Mouse (Mus musculus) myocyte (in vitro differentiated cells): ENCODE results near the gene Rnf187. TPM values are rescaled to one million over a fixed set of nuclear protein-coding genes. Genes with fewer than 3 reads are reported as not detected.

ENCODE experiments used
- H3K27me3 ChIP-seq: one replicate; pipeline ENCODE4 v1.6.1; 2011; ENCODE audit not compliant: control insufficient read depth, insufficient read depth, insufficient read length
- H3K36me3 ChIP-seq: one replicate; pipeline ENCODE4 v1.6.1; 2011; ENCODE audit not compliant: control insufficient read depth, insufficient read depth
- H3K4me2 ChIP-seq: one replicate; pipeline ENCODE4 v1.6.1; 2011; ENCODE audit warnings: low read depth, control low read depth
- H3K4me3 ChIP-seq: one replicate; pipeline ENCODE4 v1.5.1; 2011; ENCODE audit warnings: mild to moderate bottlenecking, control low read depth, moderate library complexity
- H3K79me2 ChIP-seq: one replicate; pipeline ENCODE4 v1.6.1; 2011; ENCODE audit not compliant: control insufficient read depth, insufficient read depth
- H3ac ChIP-seq: one replicate; pipeline ENCODE4 v1.6.1; 2011; ENCODE audit not compliant: control insufficient read depth, insufficient read length
- CEBPB ChIP-seq: IDR thresholded peaks from 2 replicates; pipeline ENCODE4 v1.6.1; 2011; ENCODE audit warnings: mild to moderate bottlenecking, moderate library complexity; ENCODE audit not compliant: poor library complexity, insufficient read depth, severe bottlenecking
- E2F4 ChIP-seq: IDR thresholded peaks from one replicate; pipeline ENCODE4 v1.6.1; 2011; ENCODE audit warnings: mild to moderate bottlenecking, control low read depth, moderate library complexity; ENCODE audit not compliant: insufficient read depth
- MAX ChIP-seq: IDR thresholded peaks from one replicate; pipeline ENCODE4 v1.6.1; 2011; ENCODE audit warnings: low read depth, mild to moderate bottlenecking, control low read depth
- MYOD1 ChIP-seq, 3 experiments: IDR thresholded peaks; one replicate each; pipeline ENCODE4 v1.6.1; 2011; ENCODE audit warnings: control low read depth in 2 of 3, low read depth in 2 of 3, mild to moderate bottlenecking in 2 of 3, moderate library complexity in 1 of 3; ENCODE audit not compliant: insufficient read length in 2 of 3, control insufficient read depth in 1 of 3
- MYOG ChIP-seq, 3 experiments: IDR thresholded peaks; one replicate each; pipeline ENCODE4 v1.6.1; 2011; ENCODE audit warnings: control low read depth in 2 of 3, low read depth in 2 of 3, mild to moderate bottlenecking in 2 of 3; ENCODE audit not compliant: insufficient read length in 2 of 3, control insufficient read depth in 1 of 3, insufficient read depth in 1 of 3
- POLR2A ChIP-seq: IDR thresholded peaks from one replicate; pipeline ENCODE4 v1.6.1; 2011; ENCODE audit warnings: low read depth, mild to moderate bottlenecking, control low read depth, moderate library complexity; ENCODE audit not compliant: insufficient read length
- POLR2AphosphoS2 ChIP-seq: IDR thresholded peaks from one replicate; pipeline ENCODE4 v1.6.1; 2011; ENCODE audit warnings: low read depth, control low read depth; ENCODE audit not compliant: insufficient read length
- REST ChIP-seq: IDR thresholded peaks from one replicate; pipeline ENCODE4 v1.6.1; 2011; ENCODE audit warnings: mild to moderate bottlenecking, control low read depth, moderate library complexity; ENCODE audit not compliant: insufficient read depth, insufficient read length
- SRF ChIP-seq: IDR thresholded peaks from one replicate; pipeline ENCODE4 v1.6.1; 2011; ENCODE audit warnings: low read depth; ENCODE audit not compliant: control insufficient read depth, insufficient read length
- TCF12 ChIP-seq: IDR thresholded peaks from one replicate; pipeline ENCODE4 v1.6.1; 2011; ENCODE audit warnings: mild to moderate bottlenecking, control low read depth; ENCODE audit not compliant: poor library complexity, insufficient read depth, severe bottlenecking
- TCF3 ChIP-seq: IDR thresholded peaks from one replicate; pipeline ENCODE4 v1.6.1; 2011; ENCODE audit warnings: low read depth, control low read depth; ENCODE audit not compliant: insufficient read length
- USF1 ChIP-seq: IDR thresholded peaks from one replicate; pipeline ENCODE4 v1.6.1; 2011; ENCODE audit warnings: low read depth, mild to moderate bottlenecking, control low read depth, moderate library complexity
- polyA plus RNA-seq: library from polyadenylated mRNA; unstranded; fragments of >200 nt; fragmentation: generic; extraction: Trizol; gene quantifications from one replicate; pipeline ENCODE4 v1.2.1, GENCODE M21; 2012; ENCODE audit warnings: missing spikeins

Rnf187 gene
- polyA plus RNA-seq, 1 experiment: 197 TPM

DNA sequence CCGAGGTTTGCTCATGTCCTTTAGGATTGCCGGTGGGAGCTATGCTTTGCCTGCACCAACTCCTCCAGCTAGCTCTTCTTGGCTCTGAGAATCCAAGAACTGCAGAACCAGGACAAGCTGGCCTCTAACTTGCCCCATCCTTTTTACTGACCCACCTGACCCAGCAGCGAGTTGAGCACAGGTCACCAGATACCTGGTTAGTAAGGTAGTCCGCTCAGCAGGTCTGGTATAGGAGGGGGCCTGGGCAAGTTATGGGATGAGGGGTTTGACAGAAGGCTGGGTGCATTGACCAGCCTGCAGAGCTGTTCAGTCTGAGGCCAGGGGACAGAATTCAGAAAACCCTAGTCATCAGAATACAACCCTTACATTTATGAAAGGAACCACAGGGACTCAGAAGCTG is 9.7 kb downstream of the Rnf187 start:
- H3K27me3 ChIP-seq: no peaks in the 10 kb centered on the region
- H3ac ChIP-seq: no peak overlapping the region
- no peaks in the 10 kb centered on the region for H3K36me3 ChIP-seq
- TF ChIP-seq POLR2A: no peak
- no peak overlapping the region for H3K4me3 ChIP-seq
- H3K79me2 ChIP-seq: no peaks in the 10 kb centered on the region
- H3K4me2 ChIP-seq: no peak overlapping the region

DNA sequence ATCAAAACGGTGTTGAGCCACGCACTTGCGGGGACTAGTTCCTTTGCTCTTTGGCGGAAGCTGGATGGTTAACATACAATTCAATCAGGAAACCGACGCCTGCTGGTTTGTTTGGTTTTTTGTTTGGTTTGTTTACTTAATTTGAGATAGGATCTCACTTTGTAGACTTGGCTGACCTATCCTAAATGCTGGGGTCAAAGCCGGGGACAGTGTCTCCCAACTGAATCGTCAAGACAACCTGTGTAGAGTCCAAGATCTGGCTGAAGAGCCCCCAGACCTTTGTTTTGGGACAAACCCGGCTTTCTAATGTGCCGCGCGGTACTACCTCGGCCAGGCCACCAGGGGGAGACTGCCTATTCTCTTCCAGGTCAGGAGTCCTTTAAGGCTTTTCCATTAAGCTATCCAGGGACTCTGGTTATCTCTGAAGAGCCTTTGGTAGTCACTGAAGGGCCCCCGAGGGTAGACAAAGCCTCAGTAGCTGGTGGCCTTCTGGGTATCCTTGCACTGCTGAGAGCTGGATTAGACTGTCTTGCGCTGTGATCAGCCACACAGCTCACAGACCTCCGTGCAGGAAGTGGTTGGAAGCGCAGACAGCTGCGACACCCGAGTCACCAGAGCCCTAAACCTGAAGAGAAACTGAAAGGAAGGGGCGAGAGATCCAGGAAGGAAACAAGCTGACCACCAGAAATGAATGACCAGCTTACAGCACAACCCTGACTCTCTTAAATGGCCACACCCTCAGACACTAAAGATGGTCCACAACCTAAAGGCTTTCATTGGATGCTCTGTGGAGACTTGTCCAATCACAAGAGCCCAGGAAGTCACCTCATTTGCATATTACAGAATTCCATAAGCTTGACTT is 10.7 kb downstream of the Rnf187 start:
- H3ac ChIP-seq: no peak overlapping the region
- H3K79me2 ChIP-seq: no peaks in the 10 kb centered on the region
- TF ChIP-seq E2F4 (no peak), MYOD1 (IDR thresholded peaks at IDR 0.05; ENCODE audit: control insufficient read depth in 1 of 3, insufficient read length in 2 of 3, low read depth in 2 of 3) (peak in 1 of 3 experiments; percentile 14), MYOG (IDR thresholded peaks at IDR 0.05; ENCODE audit: control insufficient read depth in 1 of 3, insufficient read depth in 1 of 3, insufficient read length in 2 of 3, low read depth in 2 of 3) (peak in 1 of 3 experiments; percentile 39), MAX (no peak), USF1 (no peak), POLR2A (peak; percentile 30), REST (no peak), TCF12 (no peak), SRF (no peak)
- peak overlapping the region; percentile 74 for H3K4me2 ChIP-seq
- peak overlapping the region; percentile 13 for H3K4me3 ChIP-seq
- H3K27me3 ChIP-seq: peaks cover 4% of the 10 kb centered on the region
- no peaks in the 10 kb centered on the region for H3K36me3 ChIP-seq

DNA sequence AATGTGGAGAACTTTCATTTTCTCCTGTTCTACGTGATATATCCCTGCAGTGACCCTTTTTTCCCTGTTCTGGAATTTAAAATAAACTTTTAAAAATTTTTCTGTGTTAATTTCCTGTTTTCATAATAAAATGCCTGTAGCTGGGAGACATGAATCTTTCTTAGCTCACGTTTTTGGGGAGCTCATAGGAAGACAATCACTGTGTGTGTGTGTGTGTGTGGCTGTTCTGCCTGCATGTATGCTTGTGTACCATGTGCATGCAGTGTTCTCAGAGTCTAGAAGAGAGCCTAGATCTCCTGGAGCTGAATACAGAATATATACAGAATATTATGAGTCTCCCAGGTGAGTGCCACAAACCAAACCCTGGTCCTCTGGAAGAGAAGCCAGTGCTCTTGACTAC is 11.7 kb downstream of the Rnf187 start:
- H3K4me3 ChIP-seq: no peak overlapping the region
- no peak overlapping the region for H3K4me2 ChIP-seq
- H3K27me3 ChIP-seq: peaks cover 12% of the 10 kb centered on the region
- no peaks in the 10 kb centered on the region for H3K36me3 ChIP-seq
- TF ChIP-seq TCF3 (no peak), POLR2AphosphoS2 (no peak), SRF (no peak), REST (no peak), MAX (no peak), CEBPB (no peak), USF1 (no peak), TCF12 (no peak), MYOD1 (IDR thresholded peaks at IDR 0.05; ENCODE audit: control insufficient read depth in 1 of 3, insufficient read length in 2 of 3, low read depth in 2 of 3) (no peak), POLR2A (no peak), E2F4 (no peak), MYOG (IDR thresholded peaks at IDR 0.05; ENCODE audit: control insufficient read depth in 1 of 3, insufficient read depth in 1 of 3, insufficient read length in 2 of 3, low read depth in 2 of 3) (no peak)
- no peak overlapping the region for H3ac ChIP-seq
- no peaks in the 10 kb centered on the region for H3K79me2 ChIP-seq

DNA sequence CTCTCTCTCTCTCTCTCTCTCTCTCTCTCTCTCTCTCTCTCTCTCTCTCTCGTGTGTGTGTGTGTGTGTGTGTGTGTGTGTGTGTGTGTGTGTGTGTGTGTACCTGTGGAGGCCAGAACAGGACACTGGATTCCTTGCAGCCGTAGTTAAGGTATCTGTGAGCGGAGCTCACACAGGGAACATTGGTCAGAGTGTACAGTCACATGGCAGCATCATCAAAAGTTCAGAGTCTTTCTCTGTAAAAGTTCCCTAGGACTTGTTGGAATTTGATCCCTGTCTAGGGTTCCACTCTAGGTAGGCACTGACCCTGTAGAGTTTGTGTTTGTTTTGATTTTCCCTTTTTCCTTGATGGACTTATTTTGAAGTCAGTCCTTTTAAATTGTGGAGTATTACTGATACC is 12.1 kb downstream of the Rnf187 start:
- Histone ChIP-seq H3K4me3 (no peak overlapping the region), H3K4me2 (no peak overlapping the region), H3K27me3 (peaks cover 12% of the 10 kb centered on the region), H3K79me2 (no peaks in the 10 kb centered on the region), H3K36me3 (no peaks in the 10 kb centered on the region), H3ac (no peak overlapping the region)
- no peak for TF ChIP-seq POLR2AphosphoS2

DNA sequence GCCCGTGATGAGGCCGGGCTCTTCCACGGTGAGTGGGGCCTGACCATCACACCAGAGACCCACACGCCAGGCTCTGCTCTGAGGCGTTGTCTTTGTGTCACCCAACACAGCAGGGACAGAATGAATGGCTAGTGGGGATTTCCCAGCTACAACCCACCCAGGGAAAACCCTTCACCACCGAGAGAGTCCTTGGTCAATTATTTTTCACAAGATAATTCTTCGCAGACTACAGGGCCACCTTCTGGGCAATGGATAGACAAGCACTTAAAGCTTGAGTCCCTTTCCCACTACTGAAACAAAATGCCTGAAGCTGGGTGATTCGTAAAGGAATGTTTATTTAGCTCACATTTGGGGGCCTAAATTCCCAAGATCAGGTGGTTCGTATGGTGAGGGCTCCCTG is 16.3 kb downstream of the Rnf187 start:
- H3K79me2 ChIP-seq: no peaks in the 10 kb centered on the region
- no peak overlapping the region for H3ac ChIP-seq
- no peaks in the 10 kb centered on the region for H3K36me3 ChIP-seq
- H3K4me3 ChIP-seq: no peak overlapping the region
- TF ChIP-seq REST (no peak), TCF12 (no peak), POLR2A (no peak), MYOG (IDR thresholded peaks at IDR 0.05; ENCODE audit: control insufficient read depth in 1 of 3, insufficient read depth in 1 of 3, insufficient read length in 2 of 3, low read depth in 2 of 3) (no peak), USF1 (no peak), POLR2AphosphoS2 (no peak), MAX (no peak), MYOD1 (IDR thresholded peaks at IDR 0.05; ENCODE audit: control insufficient read depth in 1 of 3, insufficient read length in 2 of 3, low read depth in 2 of 3) (no peak), SRF (no peak), E2F4 (no peak), TCF3 (no peak), CEBPB (no peak)
- no peak overlapping the region for H3K4me2 ChIP-seq
- H3K27me3 ChIP-seq: peaks cover 26% of the 10 kb centered on the region
